Mouse (Mus musculus): Measurements from ENCODE around the gene Slc7a9. TPM values are rescaled to one million over a fixed set of nuclear protein-coding genes. Genes with fewer than 3 reads are reported as not detected.

Gene Slc7a9
- polyA plus RNA-seq, 1 experiment from 2014 or later = not detected

- H3K4me1 ChIP-seq (replicated peaks; ENCODE audit: control insufficient read depth, insufficient read depth, low read length) = no peaks in the 10 kb centered on the region
- DNase-seq (ENCODE audit: low spot score) (no peak), ATAC-seq (ENCODE audit: low FRiP score) (no peak)
- no peak overlapping the region for H3K9ac ChIP-seq (ENCODE audit: low read depth, low read length)
- H3K9me3 ChIP-seq (ENCODE audit: control insufficient read depth, low read length) = no peaks in the 10 kb centered on the region
- H3K36me3 ChIP-seq (ENCODE audit: control insufficient read depth, insufficient read depth, low read length) = no peaks in the 10 kb centered on the region
- no peak overlapping the region for H3K4me2 ChIP-seq (replicated peaks; ENCODE audit: low read depth, low read length)
- WGBS = 91% methylated on average over 8 of the region's 8 CpGs
- no peak overlapping the region for H3K27ac ChIP-seq (ENCODE audit: low read depth, low read length)
- no peaks in the 10 kb centered on the region for H3K27me3 ChIP-seq (ENCODE audit: control insufficient read depth, insufficient read depth, low read length)
- H3K4me3 ChIP-seq (ENCODE audit: low read depth, low read length) = no peak overlapping the region
Measured at GRCm38 (mm10) chr7:35486553-35486952, 38.0 kb downstream of the Slc7a9 start.

- Histone ChIP-seq H3K36me3 (ENCODE audit: control insufficient read depth, insufficient read depth, low read length) (no peaks in the 10 kb centered on the region), H3K27me3 (ENCODE audit: control insufficient read depth, insufficient read depth, low read length) (no peaks in the 10 kb centered on the region), H3K9ac (ENCODE audit: low read depth, low read length) (no peak overlapping the region), H3K4me3 (ENCODE audit: low read depth, low read length) (no peak overlapping the region), H3K4me1 (replicated peaks; ENCODE audit: control insufficient read depth, insufficient read depth, low read length) (no peaks in the 10 kb centered on the region), H3K27ac (ENCODE audit: low read depth, low read length) (no peak overlapping the region), H3K9me3 (ENCODE audit: control insufficient read depth, low read length) (no peaks in the 10 kb centered on the region), H3K4me2 (replicated peaks; ENCODE audit: low read depth, low read length) (no peak overlapping the region)
- ATAC-seq (ENCODE audit: low FRiP score) (no peak), DNase-seq (ENCODE audit: low spot score) (no peak)
- WGBS = 90% methylated on average over 2 of the region's 2 CpGs
Measured at GRCm38 (mm10) chr7:35490186-35490585, 41.6 kb downstream of the Slc7a9 start.

- WGBS = 84% methylated on average over 1 of the region's 1 CpGs
- no peak overlapping the region for H3K4me2 ChIP-seq (replicated peaks; ENCODE audit: low read depth, low read length)
- no peak for ATAC-seq (ENCODE audit: low FRiP score)
Measured at GRCm38 (mm10) chr7:35491005-35491404, 42.4 kb downstream of the Slc7a9 start.

GRCm38 (mm10) chr7:35497516-35497915 lies 48.9 kb downstream of the Slc7a9 start:
- ATAC-seq (ENCODE audit: low FRiP score) = no peak
- no peak overlapping the region for H3K4me3 ChIP-seq (ENCODE audit: low read depth, low read length)
- no peak overlapping the region for H3K9ac ChIP-seq (ENCODE audit: low read depth, low read length)
- no peaks in the 10 kb centered on the region for H3K9me3 ChIP-seq (ENCODE audit: control insufficient read depth, low read length)
- H3K4me1 ChIP-seq (replicated peaks; ENCODE audit: control insufficient read depth, insufficient read depth, low read length) = no peaks in the 10 kb centered on the region
- DNase-seq (ENCODE audit: low spot score) = no peak
- H3K36me3 ChIP-seq (ENCODE audit: control insufficient read depth, insufficient read depth, low read length) = no peaks in the 10 kb centered on the region
- WGBS = 95% methylated on average over 2 of the region's 2 CpGs
- no peaks in the 10 kb centered on the region for H3K27me3 ChIP-seq (ENCODE audit: control insufficient read depth, insufficient read depth, low read length)
- H3K4me2 ChIP-seq (replicated peaks; ENCODE audit: low read depth, low read length) = no peak overlapping the region
- H3K27ac ChIP-seq (ENCODE audit: low read depth, low read length) = no peak overlapping the region

More at GRCm38 (mm10) chr7:35491005-35491404, 42.4 kb downstream of the Slc7a9 start:
- H3K9me3 ChIP-seq (ENCODE audit: control insufficient read depth, low read length) = no peaks in the 10 kb centered on the region
- DNase-seq (ENCODE audit: low spot score) = no peak
- H3K4me1 ChIP-seq (replicated peaks; ENCODE audit: control insufficient read depth, insufficient read depth, low read length) = no peaks in the 10 kb centered on the region
- no peaks in the 10 kb centered on the region for H3K27me3 ChIP-seq (ENCODE audit: control insufficient read depth, insufficient read depth, low read length)
- no peak overlapping the region for H3K9ac ChIP-seq (ENCODE audit: low read depth, low read length)
- no peak overlapping the region for H3K4me3 ChIP-seq (ENCODE audit: low read depth, low read length)
- H3K27ac ChIP-seq (ENCODE audit: low read depth, low read length) = no peak overlapping the region
- no peaks in the 10 kb centered on the region for H3K36me3 ChIP-seq (ENCODE audit: control insufficient read depth, insufficient read depth, low read length)

GRCm38 (mm10) chr7:35501995-35502394 lies 53.4 kb downstream of the Slc7a9 start:
- no peak overlapping the region for H3K4me2 ChIP-seq (replicated peaks; ENCODE audit: low read depth, low read length)
- peak; percentile 30 for DNase-seq (ENCODE audit: low spot score)

More at GRCm38 (mm10) chr7:35501995-35502394, 53.4 kb downstream of the Slc7a9 start:
- Histone ChIP-seq H3K36me3 (ENCODE audit: control insufficient read depth, insufficient read depth, low read length) (no peaks in the 10 kb centered on the region), H3K27me3 (ENCODE audit: control insufficient read depth, insufficient read depth, low read length) (no peaks in the 10 kb centered on the region), H3K4me3 (ENCODE audit: low read depth, low read length) (no peak overlapping the region), H3K9ac (ENCODE audit: low read depth, low read length) (no peak overlapping the region), H3K27ac (ENCODE audit: low read depth, low read length) (no peak overlapping the region), H3K9me3 (ENCODE audit: control insufficient read depth, low read length) (no peaks in the 10 kb centered on the region), H3K4me1 (replicated peaks; ENCODE audit: control insufficient read depth, insufficient read depth, low read length) (no peaks in the 10 kb centered on the region)
- ATAC-seq (ENCODE audit: low FRiP score) = no peak
- WGBS = 33% methylated on average over 4 of the region's 4 CpGs

Other genes with a start within 250 kb of the Slc7a9 start
- 14.8 and 17.5 TPM in 2 replicates for gene Lrp3, start 233.3 kb upstream of the Slc7a9 start, polyA plus RNA-seq (2014; fragmentation: Nextera tagmentation; extraction: Ambion mirVana)
- gene Gpatch1, start 130.4 kb upstream of the Slc7a9 start, polyA plus RNA-seq (2014; fragmentation: Nextera tagmentation; extraction: Ambion mirVana) = 18.1 and 19.5 TPM in 2 replicates
- gene Rhpn2, start 114.6 kb upstream of the Slc7a9 start, polyA plus RNA-seq (2014; fragmentation: Nextera tagmentation; extraction: Ambion mirVana) = 3.1 and 3.7 TPM in 2 replicates
- gene Faap24, start 52.0 kb upstream of the Slc7a9 start, polyA plus RNA-seq (2014; fragmentation: Nextera tagmentation; extraction: Ambion mirVana) = 23.6 and 24.8 TPM in 2 replicates
- 35.2 and 41.7 TPM in 2 replicates for gene Cep89, start 51.8 kb upstream of the Slc7a9 start, polyA plus RNA-seq (2014; fragmentation: Nextera tagmentation; extraction: Ambion mirVana)
- 0.32 and 0.36 TPM in 2 replicates for gene Tdrd12, start 88.9 kb downstream of the Slc7a9 start, polyA plus RNA-seq (2014; fragmentation: Nextera tagmentation; extraction: Ambion mirVana)
- 41.4 and 44.6 TPM in 2 replicates for gene Nudt19, start 107.5 kb downstream of the Slc7a9 start, polyA plus RNA-seq (2014; fragmentation: Nextera tagmentation; extraction: Ambion mirVana)
- gene Rgs9bp, start 136.8 kb downstream of the Slc7a9 start, polyA plus RNA-seq (2014; fragmentation: Nextera tagmentation; extraction: Ambion mirVana) = 0.03 and 0.24 TPM in 2 replicates
- 24.3 and 27.2 TPM in 2 replicates for gene Ankrd27, start 137.4 kb downstream of the Slc7a9 start, polyA plus RNA-seq (2014; fragmentation: Nextera tagmentation; extraction: Ambion mirVana)
- 306 and 325 TPM in 2 replicates for gene Pdcd5, start 198.7 kb downstream of the Slc7a9 start, polyA plus RNA-seq (2014; fragmentation: Nextera tagmentation; extraction: Ambion mirVana)